ENCODE assay signal across 24 mouse cellular contexts in genomic region chr9:65302327-65302983, GRCm38 (mm10). TPM values are rescaled to one million over a fixed set of nuclear protein-coding genes. Genes with fewer than 3 reads are reported as not detected.
DNase-seq lines count a peak whose midpoint lies in the region; ATAC-seq and TF ChIP-seq lines count a peak whose summit lies in the region.
"Had no signal": no experiment of that assay in that cellular context is flagged by ENCODE, and none has a peak within 500 bp of the region (broad histone marks: within the 10 kb centered on the region; RNA-seq: fewer than 3 reads in every experiment).

No protein-coding gene starts in this region.

- TF ChIP-seq POLR2A in liver, adult 2 months (IDR thresholded peaks at IDR 0.05; ENCODE audit: extremely low read depth, insufficient read depth, low read length): no peak

- ATAC-seq in heart, embryonic 11.5 days (replicated peaks; ENCODE audit: insufficient number of reproducible peaks, low FRiP score, low TSS enrichment): no peak
- no peak for ATAC-seq in liver, embryonic 11.5 days (replicated peaks; ENCODE audit: low FRiP score)
- ATAC-seq in intestine, postnatal 0 days: peak; percentile 76
- peak; percentile 72; the same call in 1 of the 2 replicates for ATAC-seq in stomach, postnatal 0 days (ENCODE audit: low FRiP score, low TSS enrichment)
- ATAC-seq: activated CD4-positive, CD25-positive, alpha-beta regulatory T cell, adult 4 months; forebrain, embryonic 14.5 days; hindbrain, postnatal 0 days; Patski had no signal

- peak; percentile 68 for DNase-seq in heart, adult 11 months
- peak; percentile 57 for DNase-seq in liver, adult 2 months (ENCODE audit: extremely low read depth, low read depth, low spot score)
- no peak for DNase-seq in liver, embryonic 11.5 days (ENCODE audit: low spot score)
- no peak for DNase-seq in stomach, postnatal 0 days (ENCODE audit: low spot score)
- no peak for DNase-seq in layer of hippocampus, postnatal 14 days (ENCODE audit: low spot score in 2 of 2)
- DNase-seq in retina, embryonic 14.5 days (ENCODE audit: low spot score): no peak
- DNase-seq: adrenal gland, postnatal 14 days; cerebellum, adult 2 months; cerebellum, postnatal 10 days; gastrocnemius, postnatal 14 days; heart, postnatal 10 days had no signal

- WGBS in heart, embryonic 11.5 days (ENCODE audit: insufficient replicate concordance): 86% methylated on average over 4 of the region's 4 CpGs
- WGBS in liver, adult 2 months: 46% methylated on average over 4 of the region's 4 CpGs
- WGBS in liver, embryonic 11.5 days: 95% methylated on average over 4 of the region's 4 CpGs
- 53% methylated on average over 4 of the region's 4 CpGs for WGBS in intestine, postnatal 0 days
- 66% methylated on average over 4 of the region's 4 CpGs for WGBS in stomach, postnatal 0 days

- TF ChIP-seq EP300 in stomach, postnatal 0 days (optimal IDR thresholded peaks at IDR 0.05): no peak

- H3K36me3 ChIP-seq in heart, embryonic 11.5 days (ENCODE audit: control insufficient read depth, insufficient read depth, low read length): peaks cover 12% of the 10 kb centered on the region; the same call in 1 of the 2 replicates
- H3K36me3 ChIP-seq in liver, adult 2 months (ENCODE audit: control insufficient read depth, insufficient read depth, low read length): peaks cover 40% of the 10 kb centered on the region
- H3K36me3 ChIP-seq in liver, embryonic 11.5 days (ENCODE audit: control insufficient read depth, insufficient read depth, low read length): peaks cover 24% of the 10 kb centered on the region; the same call in 1 of the 2 replicates
- peaks cover 41% of the 10 kb centered on the region for H3K36me3 ChIP-seq in intestine, postnatal 0 days (ENCODE audit: control insufficient read depth, insufficient read depth)
- peaks cover 10% of the 10 kb centered on the region; the same call in 1 of the 2 replicates for H3K36me3 ChIP-seq in stomach, postnatal 0 days (ENCODE audit: control insufficient read depth, insufficient read depth, low read length)

- peaks cover 18% of the 10 kb centered on the region; the same call in 1 of the 2 replicates for H3K79me2 ChIP-seq in liver, adult 2 months (ENCODE audit: control insufficient read depth, insufficient read depth, low read length)

- TF ChIP-seq CTCF in liver, adult 2 months (IDR thresholded peaks at IDR 0.05; ENCODE audit: low read depth, low read length): no peak
- TF ChIP-seq CTCF in intestine, postnatal 0 days (IDR thresholded peaks at IDR 0.05; ENCODE audit: low read depth): no peak
- TF ChIP-seq CTCF in stomach, postnatal 0 days (IDR thresholded peaks at IDR 0.05; ENCODE audit: low read depth): no peak

- H3K4me3 ChIP-seq in heart, embryonic 11.5 days (ENCODE audit: low read depth, low read length): no peak overlapping the region
- H3K4me3 ChIP-seq in liver, adult 2 months (ENCODE audit: insufficient read depth, low read depth, low read length): no peak overlapping the region
- no peak overlapping the region for H3K4me3 ChIP-seq in liver, embryonic 11.5 days (ENCODE audit: low read depth, low read length)
- H3K4me3 ChIP-seq in intestine, postnatal 0 days (ENCODE audit: low read depth, low read length): no peak overlapping the region
- H3K4me3 ChIP-seq in stomach, postnatal 0 days (ENCODE audit: low read depth, low read length): no peak overlapping the region
- H3K4me3 ChIP-seq: embryonic facial prominence, embryonic 15.5 days; erythroblast, embryonic 14.5 days; forebrain, embryonic 10.5 days; hindbrain, embryonic 13.5 days had no signal

- H3K4me2 ChIP-seq in heart, embryonic 11.5 days: no peak overlapping the region
- H3K4me2 ChIP-seq in liver, embryonic 11.5 days: no peak overlapping the region
- H3K4me2 ChIP-seq in intestine, postnatal 0 days (replicated peaks; ENCODE audit: low read depth): no peak overlapping the region
- no peak overlapping the region for H3K4me2 ChIP-seq in stomach, postnatal 0 days (replicated peaks; ENCODE audit: low read depth)
- H3K4me2 ChIP-seq: embryonic facial prominence, embryonic 15.5 days; hindbrain, embryonic 13.5 days had no signal

- peaks cover 2% of the 10 kb centered on the region; the same call in 1 of the 2 replicates for H3K4me1 ChIP-seq in heart, embryonic 11.5 days (ENCODE audit: control insufficient read depth, insufficient read depth, low read length)
- H3K4me1 ChIP-seq in liver, adult 2 months (ENCODE audit: control insufficient read depth, insufficient read depth, low read length): peaks cover 40% of the 10 kb centered on the region
- 0 out of 2 replicates have a peak, but pooled peaks cover 3% of the 10 kb centered on the region for H3K4me1 ChIP-seq in liver, embryonic 11.5 days (replicated peaks; ENCODE audit: control insufficient read depth, insufficient read depth, low read length)
- no peaks in the 10 kb centered on the region for H3K4me1 ChIP-seq in intestine, postnatal 0 days (replicated peaks; ENCODE audit: control insufficient read depth, insufficient read depth, low read length)
- H3K4me1 ChIP-seq in stomach, postnatal 0 days (replicated peaks; ENCODE audit: control insufficient read depth, insufficient read depth): no peaks in the 10 kb centered on the region
- H3K4me1 ChIP-seq: embryonic facial prominence, embryonic 15.5 days; forebrain, embryonic 10.5 days; hindbrain, embryonic 13.5 days had no signal

- H3K27ac ChIP-seq in heart, embryonic 11.5 days (ENCODE audit: low read depth, low read length): no peak overlapping the region
- H3K27ac ChIP-seq in liver, adult 2 months (replicated peaks; ENCODE audit: insufficient read depth, low read depth, low read length): no peak overlapping the region
- H3K27ac ChIP-seq in liver, embryonic 11.5 days (ENCODE audit: low read depth, low read length): no peak overlapping the region
- peak overlapping the region; percentile 50 for H3K27ac ChIP-seq in intestine, postnatal 0 days (ENCODE audit: low read depth, low read length)
- 0 out of 2 replicates have a peak overlapping the region, but pooled peaks have one; percentile 9 for H3K27ac ChIP-seq in stomach, postnatal 0 days (replicated peaks)
- H3K27ac ChIP-seq: embryonic facial prominence, embryonic 15.5 days; forebrain, embryonic 10.5 days; hindbrain, embryonic 13.5 days; hindbrain, postnatal 0 days had no signal

- H3K9me3 ChIP-seq in heart, embryonic 11.5 days (replicated peaks; ENCODE audit: control insufficient read depth, low read length): no peaks in the 10 kb centered on the region
- H3K9me3 ChIP-seq in liver, embryonic 11.5 days (ENCODE audit: control insufficient read depth, low read length): no peaks in the 10 kb centered on the region
- H3K9me3 ChIP-seq in intestine, postnatal 0 days (ENCODE audit: control insufficient read depth): no peaks in the 10 kb centered on the region
- no peaks in the 10 kb centered on the region for H3K9me3 ChIP-seq in stomach, postnatal 0 days (ENCODE audit: control insufficient read depth, low read length)
- H3K9me3 ChIP-seq: embryonic facial prominence, embryonic 15.5 days; forebrain, embryonic 10.5 days; hindbrain, embryonic 13.5 days had no signal

- no peaks in the 10 kb centered on the region for H3K27me3 ChIP-seq in heart, embryonic 11.5 days (ENCODE audit: control insufficient read depth, insufficient read depth, low read length)
- H3K27me3 ChIP-seq in liver, adult 2 months (ENCODE audit: control insufficient read depth, insufficient read depth, low read length): no peaks in the 10 kb centered on the region
- no peaks in the 10 kb centered on the region for H3K27me3 ChIP-seq in liver, embryonic 11.5 days (replicated peaks; ENCODE audit: control insufficient read depth, insufficient read depth, low read length)
- H3K27me3 ChIP-seq in intestine, postnatal 0 days (replicated peaks; ENCODE audit: control insufficient read depth, insufficient read depth, low read length): no peaks in the 10 kb centered on the region
- H3K27me3 ChIP-seq in stomach, postnatal 0 days (ENCODE audit: control insufficient read depth, insufficient read depth, low read length): no peaks in the 10 kb centered on the region
- H3K27me3 ChIP-seq: embryonic facial prominence, embryonic 15.5 days; hindbrain, embryonic 13.5 days; Patski had no signal

- no peak overlapping the region for H3K9ac ChIP-seq in heart, embryonic 11.5 days (ENCODE audit: low read depth, low read length)
- H3K9ac ChIP-seq in liver, adult 2 months (ENCODE audit: low read depth, low read length): no peak overlapping the region
- no peak overlapping the region for H3K9ac ChIP-seq in liver, embryonic 11.5 days (ENCODE audit: low read depth, low read length)
- no peak overlapping the region for H3K9ac ChIP-seq in intestine, postnatal 0 days (ENCODE audit: low read depth, low read length)
- no peak overlapping the region for H3K9ac ChIP-seq in stomach, postnatal 0 days (ENCODE audit: low read length)
- H3K9ac ChIP-seq: embryonic facial prominence, embryonic 15.5 days; hindbrain, embryonic 13.5 days had no signal

RNA-seq across cellular contexts. Expression of gene Clpx, which starts 8.4 kb away (rescaled TPM):
- 42.9 and 50.6 TPM in 2 replicates for polyA plus RNA-seq in heart, embryonic 11.5 days (2014; fragmentation: Nextera tagmentation; extraction: Ambion mirVana)
- total RNA-seq in liver, adult 2 months (2014; rRNA removed): 54.0 and 56.1 TPM in 2 replicates
- polyA plus RNA-seq in liver, adult 2 months (2012; rRNA removed): 39.2 and 62.4 TPM in 2 replicates
- polyA plus RNA-seq in liver, embryonic 11.5 days (2014; fragmentation: Nextera tagmentation; extraction: Ambion mirVana): 49.3 and 54.5 TPM in 2 replicates
- polyA plus RNA-seq in intestine, postnatal 0 days (2015; fragmentation: Nextera tagmentation; extraction: Ambion mirVana): 28.2 and 30.5 TPM in 2 replicates
- 47.9 and 49.7 TPM in 2 replicates for polyA plus RNA-seq in stomach, postnatal 0 days (2015; fragmentation: Nextera tagmentation; extraction: Ambion mirVana)
- 10 to 100 TPM; 30.4 to 30.8 TPM for total RNA-seq in layer of hippocampus, postnatal 14 days (2021)

RNA-seq across cellular contexts. Expression of gene Cilp, which starts 37.5 kb away (rescaled TPM):
- polyA plus RNA-seq in heart, embryonic 11.5 days (2014; fragmentation: Nextera tagmentation; extraction: Ambion mirVana): 0.14 TPM in 1 of 2 replicates, not detected in the other
- 0.18 and 0.20 TPM in 2 replicates for total RNA-seq in liver, adult 2 months (2014; rRNA removed)
- 0.12 and 0.15 TPM in 2 replicates for polyA plus RNA-seq in liver, adult 2 months (2012; rRNA removed)
- 0.07 and 0.12 TPM in 2 replicates for polyA plus RNA-seq in liver, embryonic 11.5 days (2014; fragmentation: Nextera tagmentation; extraction: Ambion mirVana)
- polyA plus RNA-seq in intestine, postnatal 0 days (2015; fragmentation: Nextera tagmentation; extraction: Ambion mirVana): 0.43 TPM in 2 replicates
- 0.61 and 0.79 TPM in 2 replicates for polyA plus RNA-seq in stomach, postnatal 0 days (2015; fragmentation: Nextera tagmentation; extraction: Ambion mirVana)
- total RNA-seq in layer of hippocampus, postnatal 14 days (2021): under 1 TPM; 0.07 to 0.14 TPM
- total RNA-seq: hematopoietic stem cell, adult 5-6 weeks had no signal
- polyA plus RNA-seq: activated CD4-positive, CD25-positive, alpha-beta regulatory T cell, adult 4 months; erythroblast, embryonic 14.5 days; forebrain, embryonic 10.5 days; heart, embryonic 14.5 days; Patski had no signal

RNA-seq across cellular contexts. Expression of gene Pdcd7, which starts 43.4 kb away (rescaled TPM):
- 6.3 and 6.9 TPM in 2 replicates for polyA plus RNA-seq in heart, embryonic 11.5 days (2014; fragmentation: Nextera tagmentation; extraction: Ambion mirVana)
- total RNA-seq in liver, adult 2 months (2014; rRNA removed): 3.6 and 5.6 TPM in 2 replicates
- 3.5 and 4.5 TPM in 2 replicates for polyA plus RNA-seq in liver, adult 2 months (2012; rRNA removed)
- 10.5 and 10.6 TPM in 2 replicates for polyA plus RNA-seq in liver, embryonic 11.5 days (2014; fragmentation: Nextera tagmentation; extraction: Ambion mirVana)
- 6.5 and 7.7 TPM in 2 replicates for polyA plus RNA-seq in intestine, postnatal 0 days (2015; fragmentation: Nextera tagmentation; extraction: Ambion mirVana)
- 5.4 and 5.8 TPM in 2 replicates for polyA plus RNA-seq in stomach, postnatal 0 days (2015; fragmentation: Nextera tagmentation; extraction: Ambion mirVana)
- 10 to 100 TPM; 22.4 to 27.2 TPM for total RNA-seq in layer of hippocampus, postnatal 14 days (2021)

RNA-seq across cellular contexts. Expression of gene Ubap1l, which starts 58.4 kb away (rescaled TPM):
- polyA plus RNA-seq in heart, embryonic 11.5 days (2014; fragmentation: Nextera tagmentation; extraction: Ambion mirVana): 0.23 and 0.73 TPM in 2 replicates
- 0.18 TPM in 1 of 2 replicates, not detected in the other for total RNA-seq in liver, adult 2 months (2014; rRNA removed)
- 0.12 and 0.22 TPM in 2 replicates for polyA plus RNA-seq in liver, adult 2 months (2012; rRNA removed)
- polyA plus RNA-seq in liver, embryonic 11.5 days (2014; fragmentation: Nextera tagmentation; extraction: Ambion mirVana): 0.19 and 0.30 TPM in 2 replicates
- polyA plus RNA-seq in intestine, postnatal 0 days (2015; fragmentation: Nextera tagmentation; extraction: Ambion mirVana): 0.14 and 0.21 TPM in 2 replicates
- not detected in 2 replicates for polyA plus RNA-seq in stomach, postnatal 0 days (2015; fragmentation: Nextera tagmentation; extraction: Ambion mirVana)
- total RNA-seq in layer of hippocampus, postnatal 14 days (2021): 1 to 10 TPM; 3.8 to 6.5 TPM
- total RNA-seq: hematopoietic stem cell, adult 5-6 weeks had no signal
- polyA plus RNA-seq: activated CD4-positive, CD25-positive, alpha-beta regulatory T cell, adult 4 months; embryonic facial prominence, embryonic 11.5 days; embryonic facial prominence, embryonic 15.5 days; heart, embryonic 14.5 days had no signal

Comparison
In these comparisons a context has a peak if more than half of its experiments do, and no peak if none do; other contexts are left out.
1. DNase-seq: peak in heart, adult 11 months (single experiment) and liver, adult 2 months (single experiment); none in liver, embryonic 11.5 days (single experiment), stomach, postnatal 0 days (single experiment), layer of hippocampus, postnatal 14 days (0 of 2) and retina, embryonic 14.5 days (single experiment).
2. ATAC-seq: peak in intestine, postnatal 0 days (single experiment) and stomach, postnatal 0 days (single experiment); none in heart, embryonic 11.5 days (single experiment) and liver, embryonic 11.5 days (single experiment).
3. H3K27ac ChIP-seq: peak in intestine, postnatal 0 days (single experiment) and stomach, postnatal 0 days (single experiment); none in heart, embryonic 11.5 days (single experiment), liver, adult 2 months (single experiment) and liver, embryonic 11.5 days (single experiment).